Mouse (Mus musculus): ENCODE measurements around the gene Hspg2. TPM values are rescaled to one million over a fixed set of nuclear protein-coding genes. Genes with fewer than 3 reads are reported as not detected.

The Hspg2 gene
- polyA plus RNA-seq, 1 experiment = 147 TPM

DNA sequence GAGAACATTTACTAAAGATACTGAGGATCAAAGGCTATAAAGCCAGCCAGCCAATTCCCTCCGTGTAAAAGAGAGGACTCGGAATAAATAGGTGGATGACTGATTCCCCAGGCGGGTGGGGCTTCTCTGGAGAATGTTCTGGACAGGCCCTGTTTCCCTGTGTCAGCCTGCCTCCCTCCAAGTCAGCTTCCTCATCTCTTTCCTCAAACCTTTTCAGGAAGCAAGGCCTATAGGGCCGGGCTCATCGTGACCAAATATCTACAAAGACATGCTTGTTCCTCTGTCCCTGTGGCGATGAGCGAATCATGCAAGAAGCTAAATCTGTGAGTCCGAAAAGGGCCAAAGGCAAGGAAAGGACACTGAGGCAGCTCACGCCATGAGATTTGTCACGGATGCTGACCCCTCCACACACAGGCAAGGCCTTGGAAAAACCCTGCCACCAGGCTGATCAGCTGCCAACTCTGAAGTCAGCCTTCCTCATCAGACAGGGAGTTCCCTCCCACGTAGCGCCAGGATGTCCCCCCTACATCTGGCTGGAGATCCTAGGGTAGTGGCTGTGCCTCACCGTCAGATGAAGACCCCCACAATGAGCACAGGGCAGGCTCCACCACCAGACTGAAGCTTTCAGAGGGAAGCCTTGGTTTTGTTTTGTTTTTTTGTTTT is 3.3 kb upstream of the Hspg2 start:
- no peak overlapping the region for H3K27ac ChIP-seq (ENCODE audit: insufficient read depth, low read length)
- H3K9me3 ChIP-seq (replicated peaks; ENCODE audit: control insufficient read depth, insufficient read depth, low read length, poor library complexity, severe bottlenecking) = no peaks in the 10 kb centered on the region
- no peaks in the 10 kb centered on the region for H3K27me3 ChIP-seq (ENCODE audit: control insufficient read depth, insufficient read depth, low read length, poor library complexity, severe bottlenecking)
- H3K4me1 ChIP-seq (ENCODE audit: control insufficient read depth, insufficient read depth, low read length) = peaks cover 4% of the 10 kb centered on the region
- H3K9ac ChIP-seq (ENCODE audit: low read depth, poor library complexity, severe bottlenecking) = no peak overlapping the region
- no peaks in the 10 kb centered on the region for H3K36me3 ChIP-seq (ENCODE audit: control insufficient read depth, insufficient read depth, low read length, poor library complexity, severe bottlenecking)
- no peak overlapping the region for H3K4me3 ChIP-seq (ENCODE audit: low read depth, low read length)
- no peak for TF ChIP-seq EP300 (IDR thresholded peaks at IDR 0.05; ENCODE audit: insufficient read depth, low read depth, low read length)
- no peak for TF ChIP-seq POLR2A (IDR thresholded peaks at IDR 0.05; ENCODE audit: insufficient read depth, low read length)
- TF ChIP-seq CTCF (IDR thresholded peaks at IDR 0.05; ENCODE audit: low read depth, low read length) = no peak

GRCm38 (mm10) chr4:137466991-137467390 is 1.6 kb upstream of the Hspg2 start:
- no peaks in the 10 kb centered on the region for H3K36me3 ChIP-seq (ENCODE audit: control insufficient read depth, insufficient read depth, low read length, poor library complexity, severe bottlenecking)
- no peak overlapping the region for H3K27ac ChIP-seq (ENCODE audit: insufficient read depth, low read length)
- H3K4me1 ChIP-seq (ENCODE audit: control insufficient read depth, insufficient read depth, low read length) = peaks cover 2% of the 10 kb centered on the region
- no peak overlapping the region for H3K4me3 ChIP-seq (ENCODE audit: low read depth, low read length)
- H3K9ac ChIP-seq (ENCODE audit: low read depth, poor library complexity, severe bottlenecking) = no peak overlapping the region
- H3K27me3 ChIP-seq (ENCODE audit: control insufficient read depth, insufficient read depth, low read length, poor library complexity, severe bottlenecking) = no peaks in the 10 kb centered on the region
- TF ChIP-seq CTCF (IDR thresholded peaks at IDR 0.05; ENCODE audit: low read depth, low read length) (no peak), EP300 (IDR thresholded peaks at IDR 0.05; ENCODE audit: insufficient read depth, low read depth, low read length) (no peak), POLR2A (IDR thresholded peaks at IDR 0.05; ENCODE audit: insufficient read depth, low read length) (no peak)
- no peaks in the 10 kb centered on the region for H3K9me3 ChIP-seq (replicated peaks; ENCODE audit: control insufficient read depth, insufficient read depth, low read length, poor library complexity, severe bottlenecking)

DNA sequence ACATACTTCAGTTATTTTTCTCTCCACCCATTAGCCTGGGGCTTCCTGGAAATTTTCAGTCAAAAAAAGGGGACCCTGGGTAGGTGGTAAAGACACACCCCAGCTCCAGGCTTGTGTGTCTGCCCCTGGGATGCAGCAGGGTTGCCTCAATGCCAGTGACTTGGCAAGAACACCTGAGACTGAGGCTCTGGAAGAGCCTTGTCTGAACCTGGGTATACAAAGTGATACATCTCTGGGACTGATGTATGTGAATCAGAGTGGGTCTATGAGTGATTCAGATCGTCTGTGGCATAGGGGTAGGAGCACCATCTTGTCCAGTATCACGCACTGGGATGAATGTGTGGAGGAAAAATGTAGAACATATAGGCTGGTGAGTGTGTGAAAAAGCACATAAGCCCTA is 1.0 kb upstream of the Hspg2 start:
- no peak for TF ChIP-seq EP300 (IDR thresholded peaks at IDR 0.05; ENCODE audit: insufficient read depth, low read depth, low read length)
- TF ChIP-seq CTCF (IDR thresholded peaks at IDR 0.05; ENCODE audit: low read depth, low read length) = no peak
- TF ChIP-seq POLR2A (IDR thresholded peaks at IDR 0.05; ENCODE audit: insufficient read depth, low read length) = no peak
- peaks cover 2% of the 10 kb centered on the region for H3K4me1 ChIP-seq (ENCODE audit: control insufficient read depth, insufficient read depth, low read length)
- H3K4me3 ChIP-seq (ENCODE audit: low read depth, low read length) = no peak overlapping the region
- H3K9me3 ChIP-seq (replicated peaks; ENCODE audit: control insufficient read depth, insufficient read depth, low read length, poor library complexity, severe bottlenecking) = no peaks in the 10 kb centered on the region
- H3K9ac ChIP-seq (ENCODE audit: low read depth, poor library complexity, severe bottlenecking) = peak overlapping the region; percentile 12
- H3K36me3 ChIP-seq (ENCODE audit: control insufficient read depth, insufficient read depth, low read length, poor library complexity, severe bottlenecking) = no peaks in the 10 kb centered on the region
- H3K27me3 ChIP-seq (ENCODE audit: control insufficient read depth, insufficient read depth, low read length, poor library complexity, severe bottlenecking) = no peaks in the 10 kb centered on the region
- H3K27ac ChIP-seq (ENCODE audit: insufficient read depth, low read length) = 0 out of 2 replicates have a peak overlapping the region, but pooled peaks have one; percentile 5

DNA sequence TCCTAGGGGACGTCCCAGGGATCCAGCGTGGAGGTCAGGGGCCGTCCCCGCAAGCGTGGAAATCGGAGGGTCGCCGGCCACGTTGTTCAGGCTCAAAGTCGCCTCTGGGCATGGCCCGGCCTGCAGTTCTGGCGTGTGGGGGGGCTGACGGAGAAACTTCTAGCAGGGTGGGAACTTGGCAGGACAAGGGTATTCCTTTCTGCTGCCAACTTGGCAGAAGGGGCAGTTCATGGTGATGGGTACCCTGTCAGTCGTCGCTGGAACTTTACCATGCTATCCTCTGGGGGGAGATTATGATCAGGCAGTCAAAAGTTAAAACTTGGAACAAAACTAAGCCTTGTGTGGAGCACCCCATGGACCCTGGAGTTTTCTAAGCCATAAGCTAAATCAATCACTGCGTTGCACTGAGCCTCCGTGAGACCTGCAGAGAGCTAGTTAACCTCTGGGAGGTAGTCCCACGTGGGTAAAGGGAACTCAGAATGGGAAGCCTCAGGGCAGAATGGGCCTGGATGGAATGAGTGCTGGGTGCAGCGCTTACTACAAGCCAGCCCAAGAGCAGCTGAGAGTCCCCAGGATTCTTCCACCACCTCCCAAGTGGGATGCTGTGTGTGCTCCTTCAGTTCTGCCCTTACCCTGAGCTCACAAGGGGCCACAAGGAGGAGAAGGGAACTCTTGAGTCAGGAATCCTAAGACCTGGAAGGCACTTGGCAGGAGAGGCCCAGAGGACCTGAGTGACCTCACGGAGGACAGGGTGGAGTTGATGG is 694 bp downstream of the Hspg2 start:
- peak overlapping the region; percentile 96 for H3K9ac ChIP-seq (ENCODE audit: low read depth, poor library complexity, severe bottlenecking)
- H3K27me3 ChIP-seq (ENCODE audit: control insufficient read depth, insufficient read depth, low read length, poor library complexity, severe bottlenecking) = no peaks in the 10 kb centered on the region
- TF ChIP-seq EP300 (IDR thresholded peaks at IDR 0.05; ENCODE audit: insufficient read depth, low read depth, low read length) (no peak), CTCF (IDR thresholded peaks at IDR 0.05; ENCODE audit: low read depth, low read length) (no peak), POLR2A (IDR thresholded peaks at IDR 0.05; ENCODE audit: insufficient read depth, low read length) (no peak)
- no peaks in the 10 kb centered on the region for H3K9me3 ChIP-seq (replicated peaks; ENCODE audit: control insufficient read depth, insufficient read depth, low read length, poor library complexity, severe bottlenecking)
- H3K4me3 ChIP-seq (ENCODE audit: low read depth, low read length) = peak overlapping the region; percentile 78
- H3K4me1 ChIP-seq (ENCODE audit: control insufficient read depth, insufficient read depth, low read length) = peaks cover 10% of the 10 kb centered on the region
- H3K27ac ChIP-seq (ENCODE audit: insufficient read depth, low read length) = peak overlapping the region; percentile 98
- no peaks in the 10 kb centered on the region for H3K36me3 ChIP-seq (ENCODE audit: control insufficient read depth, insufficient read depth, low read length, poor library complexity, severe bottlenecking)

DNA sequence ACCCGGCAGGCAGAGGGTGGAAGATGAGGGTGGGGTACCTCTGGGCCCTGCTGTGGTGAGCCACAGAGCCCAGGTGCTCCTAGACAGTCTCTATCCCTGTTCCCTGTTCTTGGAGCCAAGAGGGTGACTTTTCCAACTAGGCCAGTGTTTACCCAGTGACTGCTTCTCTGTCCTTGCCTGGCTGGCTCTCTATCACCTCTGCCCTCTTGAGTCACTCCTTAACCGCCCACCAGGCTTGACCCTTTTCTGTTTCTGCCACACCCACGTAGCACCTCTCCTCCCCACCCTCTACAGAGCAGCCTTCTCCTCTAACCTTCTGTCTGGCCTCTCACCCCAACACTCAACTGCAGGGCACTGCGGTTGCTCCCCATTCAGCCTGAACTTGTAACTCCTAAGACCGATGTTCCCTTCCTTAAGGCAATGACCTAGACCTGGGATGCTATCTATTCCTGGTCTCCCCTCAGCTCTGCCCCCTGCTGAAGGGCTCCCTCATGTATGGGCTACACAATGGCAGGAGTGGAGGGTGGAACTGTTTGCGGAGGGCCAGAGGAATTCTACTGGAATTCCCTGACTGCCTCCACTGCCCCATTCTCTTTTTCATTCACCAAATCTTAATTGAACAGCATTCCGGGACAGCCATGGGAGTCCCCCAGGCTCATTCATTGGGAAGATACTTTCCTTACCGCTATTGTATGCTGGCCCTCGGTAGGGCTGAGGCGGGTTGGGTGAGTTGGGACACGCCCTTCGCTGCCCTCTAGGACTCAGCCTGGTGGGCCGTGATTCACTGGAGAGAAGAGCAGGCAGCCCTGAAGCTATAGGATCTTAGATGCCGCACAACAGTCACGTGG is 1.5 kb downstream of the Hspg2 start:
- Histone ChIP-seq H3K27me3 (ENCODE audit: control insufficient read depth, insufficient read depth, low read length, poor library complexity, severe bottlenecking) (no peaks in the 10 kb centered on the region), H3K4me1 (ENCODE audit: control insufficient read depth, insufficient read depth, low read length) (peaks cover 10% of the 10 kb centered on the region), H3K4me3 (ENCODE audit: low read depth, low read length) (peak overlapping the region; percentile 78), H3K27ac (ENCODE audit: insufficient read depth, low read length) (peak overlapping the region; percentile 98), H3K9ac (ENCODE audit: low read depth, poor library complexity, severe bottlenecking) (peak overlapping the region; percentile 96), H3K36me3 (ENCODE audit: control insufficient read depth, insufficient read depth, low read length, poor library complexity, severe bottlenecking) (no peaks in the 10 kb centered on the region), H3K9me3 (replicated peaks; ENCODE audit: control insufficient read depth, insufficient read depth, low read length, poor library complexity, severe bottlenecking) (no peaks in the 10 kb centered on the region)
- TF ChIP-seq CTCF (IDR thresholded peaks at IDR 0.05; ENCODE audit: low read depth, low read length) (no peak), EP300 (IDR thresholded peaks at IDR 0.05; ENCODE audit: insufficient read depth, low read depth, low read length) (peak; percentile 91), POLR2A (IDR thresholded peaks at IDR 0.05; ENCODE audit: insufficient read depth, low read length) (no peak)
